Mouse (Mus musculus) CH12.LX (cell line): Measurements from ENCODE around the gene Tpcn1. TPM values are rescaled to one million over a fixed set of nuclear protein-coding genes. Genes with fewer than 3 reads are reported as not detected.

ENCODE experiments used
- DNase-seq: peaks from one replicate; pipeline ENCODE4 v3.0.0-alpha.2; 2013; ENCODE audit errors: extremely low read depth
- H3K27ac ChIP-seq: 2 replicates; pipeline ENCODE4 v1.5.1; 2012; ENCODE audit warnings: low read depth, mild to moderate bottlenecking, control low read depth, moderate library complexity; ENCODE audit not compliant: insufficient read depth
- H3K27me3 ChIP-seq: replicated peaks from 2 replicates; pipeline ENCODE3; 2012; ENCODE audit warnings: inconsistent platforms
- H3K36me3 ChIP-seq, 2 experiments: replicated peaks in 1 of 2; 2 replicates each; pipeline versions ENCODE3 to v1.6.1; 2012; ENCODE audit warnings: inconsistent platforms in 1 of 2, low read length in 1 of 2, mild to moderate bottlenecking in 1 of 2, mixed read lengths in 1 of 2, moderate library complexity in 1 of 2; ENCODE audit not compliant: control insufficient read depth in 1 of 2, insufficient read depth in 1 of 2
- H3K4me1 ChIP-seq, 2 experiments: 2 replicates each; pipeline ENCODE4 v1.6.1; 2012; ENCODE audit warnings: inconsistent platforms in 1 of 2, moderate library complexity in 1 of 2; ENCODE audit not compliant: insufficient read depth in 2 of 2, control insufficient read depth in 1 of 2
- H3K4me2 ChIP-seq: 2 replicates; pipeline ENCODE4 v1.6.1; 2012; ENCODE audit warnings: low read depth, mild to moderate bottlenecking, control low read depth; ENCODE audit not compliant: poor library complexity, insufficient read depth, severe bottlenecking
- H3K4me3 ChIP-seq, 3 experiments: fragments of 150-350 bp in 1 of 3; sonication (generic) in 1 of 3; replicated peaks in 1 of 3; 2 replicates each; pipeline versions ENCODE3 to v1.5.1; 2011 to 2012; ENCODE audit warnings: low read depth in 2 of 3, low read length in 2 of 3, mild to moderate bottlenecking in 2 of 3, moderate library complexity in 2 of 3, control low read depth in 1 of 3, improper control_type of control experiment in 1 of 3, inconsistent platforms in 1 of 3, mixed read lengths in 1 of 3; ENCODE audit not compliant: poor library complexity in 1 of 3
- H3K79me2 ChIP-seq: replicated peaks from 2 replicates; pipeline ENCODE4 v1.6.1; 2012; ENCODE audit warnings: mild to moderate bottlenecking, moderate library complexity; ENCODE audit not compliant: control insufficient read depth, poor library complexity, insufficient read depth, severe bottlenecking; ENCODE audit errors: extremely low read depth
- H3K9ac ChIP-seq: 2 replicates; pipeline ENCODE4 v1.6.1; 2012; ENCODE audit warnings: low read depth, mild to moderate bottlenecking, control low read depth, moderate library complexity; ENCODE audit not compliant: insufficient read depth
- H3K9me3 ChIP-seq: replicated peaks from 2 replicates; pipeline ENCODE3; 2012; ENCODE audit warnings: low read length, inconsistent platforms, mixed read lengths
- ELF1 ChIP-seq: IDR thresholded peaks from 2 replicates; pipeline ENCODE4 v1.6.1; 2014; ENCODE audit warnings: low read depth, mild to moderate bottlenecking, inconsistent platforms, low read length, improper control_type of control experiment
- ETS1 ChIP-seq: conservative IDR thresholded peaks from 2 replicates; pipeline ENCODE4 v1.6.1; 2012; ENCODE audit warnings: low read depth, mild to moderate bottlenecking, inconsistent platforms, low read length, improper control_type of control experiment, moderate library complexity
- IRF4 ChIP-seq: IDR thresholded peaks from 2 replicates; pipeline ENCODE4 v1.6.1; 2014; ENCODE audit warnings: low read depth, mild to moderate bottlenecking, inconsistent platforms, low read length, improper control_type of control experiment
- MYC ChIP-seq: IDR thresholded peaks from 2 replicates; pipeline ENCODE4 v1.6.1; 2011; ENCODE audit warnings: low read depth, mild to moderate bottlenecking, improper control_type of control experiment, low read length
- POLR2AphosphoS2 ChIP-seq: IDR thresholded peaks from 2 replicates; pipeline ENCODE4 v1.6.1; 2011; ENCODE audit warnings: low read depth, low read length, improper control_type of control experiment
- RCOR1 ChIP-seq: conservative IDR thresholded peaks from 2 replicates; pipeline ENCODE4 v1.6.1; 2012; ENCODE audit warnings: low read depth, mild to moderate bottlenecking, inconsistent platforms, low read length, improper control_type of control experiment
- TCF12 ChIP-seq: IDR thresholded peaks from 2 replicates; pipeline ENCODE4 v1.6.1; 2014; ENCODE audit warnings: low read depth, mild to moderate bottlenecking, inconsistent platforms, low read length, improper control_type of control experiment
- USF1 ChIP-seq: IDR thresholded peaks from 2 replicates; pipeline ENCODE4 v1.6.1; 2014; ENCODE audit warnings: low read depth, mild to moderate bottlenecking, inconsistent platforms, low read length, improper control_type of control experiment
- ZC3H11A ChIP-seq: IDR thresholded peaks from 2 replicates; pipeline ENCODE4 v1.6.1; 2012; ENCODE audit warnings: low read depth, mild to moderate bottlenecking, inconsistent platforms, low read length, improper control_type of control experiment
- ZMIZ1 ChIP-seq: IDR thresholded peaks from 2 replicates; pipeline ENCODE4 v1.6.1; 2012; ENCODE audit warnings: low read depth, mild to moderate bottlenecking, inconsistent platforms, low read length, improper control_type of control experiment
- dilution Hi-C: fragments of 300-500 bp; cut with MboI; formaldehyde crosslinking; loops from 2 replicates; pipeline ENCODE4 v1.14.3; 2020; ENCODE audit warnings: low sequenced_read_pairs; ENCODE audit not compliant: extremely low pct_unique_long_range_greater_than_20kb, extremely low pct_ligation_motif_present
- in situ Hi-C: fragments of 300-500 bp; cut with MboI; formaldehyde crosslinking; loops from 3 replicates; pipeline ENCODE4 v1.14.3; 2019; ENCODE audit warnings: low sequenced_read_pairs, low pct_ligation_motif_present, low pct_unique_long_range_greater_than_20kb, mixed read lengths
- polyA plus RNA-seq: library from polyadenylated mRNA; unstranded; fragments of >175 nt; gene quantifications from 2 replicates; pipeline ENCODE4 v1.2.1, GENCODE M21; 2012; ENCODE audit warnings: low read depth; ENCODE audit not compliant: insufficient read length
- total RNA-seq, 2 experiments: library from RNA; depleted of rRNA; stranded (reverse); fragments of 300-350 nt in 1 of 2; fragments of >200 nt in 1 of 2; gene quantifications; 2 replicates each; pipeline ENCODE4 v1.2.3; 2012 to 2014

The Tpcn1 gene
- total and polyA plus RNA-seq, 3 experiments, result 0.90 to 5.4 (median 2.2) TPM

GRCm38 (mm10) chr5:120566101-120566500 is 22.4 kb downstream of the Tpcn1 start:
- Histone ChIP-seq H3K9me3 (no peaks in the 10 kb centered on the region), H3K27me3 (no peaks in the 10 kb centered on the region), H3K4me3 (no peak overlapping the region), H3K36me3 (no peaks in the 10 kb centered on the region), H3K4me1 (peaks cover 4 to 26% of the 10 kb centered on the region in 2 experiments; a peak in 3 of 4 replicates), H3K4me2 (no peak overlapping the region)
- DNase-seq, result no peak
- TF ChIP-seq ZC3H11A (no peak), MYC (no peak), TCF12 (no peak), ELF1 (no peak), USF1 (no peak)
- TF ChIP-seq, all 38 proteins: peak for 0
- H3K79me2 ChIP-seq, result no peaks in the 10 kb centered on the region
- no peak overlapping the region for H3K9ac ChIP-seq
- H3K27ac ChIP-seq, result no peak overlapping the region
- dilution Hi-C loops, result no loop called here
- in situ Hi-C loops, result no loop called here

DNA sequence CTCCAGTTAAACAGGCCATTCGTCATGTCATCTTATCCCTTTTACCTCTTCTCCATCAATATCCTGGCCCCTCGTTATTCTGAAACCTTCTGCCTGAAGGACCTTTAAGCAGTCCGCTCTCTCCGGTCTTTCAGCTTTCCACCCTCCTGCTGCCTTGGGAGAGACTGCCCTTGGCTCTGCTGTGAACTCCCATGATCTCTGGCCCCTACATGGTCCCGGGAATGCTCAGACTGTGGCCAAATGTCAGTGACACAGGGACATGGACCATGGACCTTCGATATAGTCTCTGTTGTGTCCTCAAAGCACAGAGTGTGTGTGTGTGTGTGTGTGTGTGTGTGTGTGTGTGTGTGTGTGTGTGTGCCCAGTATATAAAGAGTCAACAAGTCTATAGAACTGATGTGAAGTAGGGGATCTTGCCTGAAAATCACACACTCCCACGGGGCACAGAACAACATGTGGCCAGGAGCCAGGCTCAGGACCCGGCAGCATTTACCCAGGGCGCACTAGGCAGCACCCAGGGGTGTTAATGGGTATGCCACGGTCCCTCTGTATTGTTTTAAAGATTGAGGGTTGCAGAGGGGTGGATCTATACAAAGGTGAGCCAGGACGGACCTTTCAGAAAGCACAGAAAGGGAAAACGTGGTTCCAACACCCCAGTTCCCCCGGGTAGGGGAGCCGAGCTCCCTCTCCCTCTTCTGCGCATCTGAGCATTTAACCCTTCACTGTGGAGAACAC is 23.1 kb downstream of the Tpcn1 start:
- Histone ChIP-seq H3K79me2 (no peaks in the 10 kb centered on the region), H3K4me3 (no peak overlapping the region), H3K27me3 (no peaks in the 10 kb centered on the region), H3K9me3 (no peaks in the 10 kb centered on the region), H3K36me3 (no peaks in the 10 kb centered on the region), H3K4me1 (peaks cover under 1 to 21% of the 10 kb centered on the region in 2 experiments; a peak in 3 of 4 replicates), H3K27ac (no peak overlapping the region), H3K4me2 (no peak overlapping the region), H3K9ac (no peak overlapping the region)
- dilution Hi-C loops, result no loop called here
- no peak for DNase-seq
- in situ Hi-C loops, result no loop called here
- TF ChIP-seq ETS1 (no peak), POLR2AphosphoS2 (no peak), TCF12 (no peak), ZMIZ1 (no peak), IRF4 (no peak)

DNA sequence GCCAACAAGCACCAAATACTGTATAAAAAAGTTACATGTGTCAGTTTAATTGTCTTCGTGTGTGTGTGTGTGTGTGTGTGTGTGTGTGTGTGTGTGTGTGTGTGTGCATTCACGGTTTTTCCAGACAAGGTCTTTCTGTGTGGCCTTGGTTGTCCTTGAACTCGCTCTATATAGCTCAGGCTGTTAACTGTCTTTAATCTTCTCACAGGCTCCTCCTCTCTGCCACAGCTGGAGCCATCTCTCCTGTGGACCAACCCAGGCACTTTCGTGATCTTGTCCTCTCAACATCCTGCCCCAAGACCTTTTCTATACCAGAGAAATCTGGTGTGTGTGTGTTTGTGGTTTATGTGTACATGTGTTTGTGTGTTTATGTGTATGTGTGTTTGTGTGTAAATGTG is 24.6 kb downstream of the Tpcn1 start:
- Histone ChIP-seq H3K4me2 (no peak overlapping the region), H3K36me3 (no peaks in the 10 kb centered on the region), H3K4me1 (peaks cover 0 to 16% of the 10 kb centered on the region in 2 experiments; a peak in 2 of 4 replicates), H3K27ac (no peak overlapping the region), H3K27me3 (no peaks in the 10 kb centered on the region), H3K9ac (no peak overlapping the region), H3K4me3 (no peak overlapping the region), H3K79me2 (no peaks in the 10 kb centered on the region), H3K9me3 (no peaks in the 10 kb centered on the region)
- TF ChIP-seq RCOR1, result no peak
- no peak for DNase-seq
- dilution Hi-C loops (no loop called here), in situ Hi-C loops (no loop called here)
